In genomic region chr7:101726980-101727379, GRCm38 (mm10) we compare ENCODE assay signal across 21 mouse cellular contexts.
DNase-seq lines count a peak whose midpoint lies in the region; ATAC-seq lines count a peak whose summit lies in the region.
"Had no signal": no experiment of that assay in that cellular context is flagged by ENCODE, and none has a peak within 500 bp of the region (broad histone marks: within the 10 kb centered on the region; RNA-seq: fewer than 3 reads in every experiment).

No protein-coding gene starts in this region.

- H3K9me3 ChIP-seq in kidney, embryonic 15.5 days (replicated peaks): no peaks in the 10 kb centered on the region
- H3K9me3 ChIP-seq: embryonic facial prominence, embryonic 13.5 days; forebrain, embryonic 13.5 days; heart, embryonic 10.5 days had no signal

- H3K27ac ChIP-seq in kidney, embryonic 15.5 days: no peak overlapping the region
- H3K27ac ChIP-seq: embryonic facial prominence, embryonic 13.5 days; forebrain, embryonic 13.5 days; heart, embryonic 10.5 days; hindbrain, embryonic 14.5 days had no signal

- H3K4me3 ChIP-seq in kidney, embryonic 15.5 days (replicated peaks): no peak overlapping the region
- H3K4me3 ChIP-seq: embryonic facial prominence, embryonic 13.5 days; forebrain, embryonic 13.5 days; heart, embryonic 10.5 days had no signal

- no peaks in the 10 kb centered on the region for H3K27me3 ChIP-seq in kidney, embryonic 15.5 days
- H3K27me3 ChIP-seq: embryonic facial prominence, embryonic 13.5 days; forebrain, embryonic 13.5 days had no signal

- no peak overlapping the region for H3K4me2 ChIP-seq in kidney, embryonic 15.5 days
- H3K4me2 ChIP-seq: embryonic facial prominence, embryonic 13.5 days; forebrain, embryonic 13.5 days; hindbrain, embryonic 14.5 days had no signal

- ATAC-seq in kidney, embryonic 15.5 days (replicated peaks; ENCODE audit: low FRiP score): 0 out of 2 replicates have a peak, but pooled peaks have one; percentile 29
- peak; percentile 85 for ATAC-seq in inflammation-experienced regulatory T-cells, adult 6 months
- ATAC-seq: forebrain, embryonic 13.5 days had no signal

- H3K36me3 ChIP-seq in kidney, embryonic 15.5 days: no peaks in the 10 kb centered on the region

- H3K9ac ChIP-seq in kidney, embryonic 15.5 days: no peak overlapping the region
- H3K9ac ChIP-seq: embryonic facial prominence, embryonic 13.5 days; forebrain, embryonic 13.5 days; hindbrain, embryonic 14.5 days had no signal

- 16% methylated on average over 2 of the region's 2 CpGs for WGBS in kidney, embryonic 15.5 days

- peak; percentile 13 for DNase-seq in embryo, embryonic 10.5 days (ENCODE audit: low spot score)
- DNase-seq in embryo, embryonic 9.5 days (ENCODE audit: extremely low spot score): no peak
- no peak for DNase-seq in kidney, postnatal 10 days
- DNase-seq in thymus, postnatal 25 days: peak; percentile 9
- DNase-seq in thymus, postnatal 36 days: no peak
- no peak for DNase-seq in spleen, postnatal 4 days (ENCODE audit: low spot score in 2 of 2)
- DNase-seq: adrenal gland, adult 8-10 months; adrenal gland, postnatal 36 days; B cell, adult 2 months; cerebellum, adult 2 months; cerebellum, postnatal 10 days; embryo, embryonic 11 days; gastrocnemius, postnatal 10 days; heart, adult 18-20 months; heart, postnatal 10 days had no signal

- H3K4me1 ChIP-seq in kidney, embryonic 15.5 days: peaks cover 4% of the 10 kb centered on the region
- H3K4me1 ChIP-seq: embryonic facial prominence, embryonic 13.5 days had no signal

Comparison
In these comparisons a context has a peak if more than half of its experiments do, and no peak if none do; other contexts are left out.
1. DNase-seq: peak in embryo, embryonic 10.5 days (single experiment) and thymus, postnatal 25 days (single experiment); none in embryo, embryonic 9.5 days (single experiment), kidney, postnatal 10 days (single experiment), thymus, postnatal 36 days (0 of 2) and spleen, postnatal 4 days (0 of 2).